Mouse (Mus musculus): Measurements from ENCODE around the gene Klc1.

GRCm38 (mm10) chr12:111750739-111751138, 7.9 kb upstream of the Klc1 start:
- TF ChIP-seq CTCF (IDR thresholded peaks at IDR 0.05; ENCODE audit: low read depth, low read length) (no peak), POLR2A (IDR thresholded peaks at IDR 0.05; ENCODE audit: borderline replicate concordance, low read depth, low read length) (no peak)

Measured in bone marrow macrophage, adult 2 months (primary cell).